Mouse (Mus musculus): Measurements from ENCODE around the gene Gm17949. TPM values are rescaled to one million over a fixed set of nuclear protein-coding genes. Genes with fewer than 3 reads are reported as not detected.
"Not testable (repeated sequence)": the region's sequence is repeated elsewhere in the genome, so short reads cannot be mapped to it uniquely, and the experiment has no call there.

Gene Gm17949
- polyA plus RNA-seq, 1 experiment = 0.08 TPM

DNA sequence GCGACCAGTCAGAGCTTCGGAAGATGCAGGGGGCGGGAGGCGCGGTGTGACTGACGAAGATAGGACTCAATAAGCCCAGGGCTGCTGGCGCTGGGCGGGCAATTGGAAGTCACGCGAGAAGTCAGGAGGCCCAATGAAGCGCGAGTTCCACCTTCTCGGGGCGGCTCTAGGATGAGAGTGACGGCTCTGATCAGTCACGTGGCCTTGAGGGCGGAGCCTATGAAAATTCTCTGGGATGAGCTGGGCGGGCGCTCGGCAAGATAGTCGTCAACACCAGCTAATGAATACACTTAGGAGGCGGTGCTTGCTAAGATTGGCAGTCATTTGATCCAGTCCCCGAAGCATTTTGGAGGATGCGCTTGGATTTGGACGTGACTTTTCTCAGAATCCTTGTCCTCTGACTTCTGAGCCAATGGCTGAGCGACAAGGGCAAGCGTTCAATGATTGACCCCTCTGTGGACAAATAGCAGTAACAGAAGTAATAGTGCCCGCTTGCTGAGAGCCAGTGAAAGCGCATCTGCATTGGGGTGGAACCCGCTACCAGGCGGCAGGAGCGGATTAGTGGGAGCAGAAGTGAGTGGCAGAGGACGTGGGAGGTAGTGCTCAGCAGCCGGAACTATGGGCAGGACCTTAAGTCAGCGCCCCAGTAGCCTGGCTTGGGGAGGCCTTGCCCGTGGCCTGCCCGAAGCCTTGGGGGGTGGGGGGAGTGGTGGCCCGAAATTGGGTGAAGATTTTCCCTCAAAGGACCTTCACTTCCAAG lies 20.6 kb downstream of the Gm17949 start:
- H3K4me1 ChIP-seq = peaks cover 42% of the 10 kb centered on the region
- no peak for TF ChIP-seq FLI1 (IDR thresholded peaks at IDR 0.05; ENCODE audit: low read length)
- TF ChIP-seq GATA1 (IDR thresholded peaks at IDR 0.05; ENCODE audit: borderline replicate concordance, low read length) = 0 out of 3 replicates have a peak, but pooled peaks have one; percentile 36
- H3K9me3 ChIP-seq = no peaks in the 10 kb centered on the region
- peak overlapping the region; percentile 94 for H3K4me3 ChIP-seq (replicated peaks)
- no peaks in the 10 kb centered on the region for H3K27me3 ChIP-seq (replicated peaks)
- H3K36me3 ChIP-seq (replicated peaks; ENCODE audit: low read length) = peaks cover 23% of the 10 kb centered on the region

DNA sequence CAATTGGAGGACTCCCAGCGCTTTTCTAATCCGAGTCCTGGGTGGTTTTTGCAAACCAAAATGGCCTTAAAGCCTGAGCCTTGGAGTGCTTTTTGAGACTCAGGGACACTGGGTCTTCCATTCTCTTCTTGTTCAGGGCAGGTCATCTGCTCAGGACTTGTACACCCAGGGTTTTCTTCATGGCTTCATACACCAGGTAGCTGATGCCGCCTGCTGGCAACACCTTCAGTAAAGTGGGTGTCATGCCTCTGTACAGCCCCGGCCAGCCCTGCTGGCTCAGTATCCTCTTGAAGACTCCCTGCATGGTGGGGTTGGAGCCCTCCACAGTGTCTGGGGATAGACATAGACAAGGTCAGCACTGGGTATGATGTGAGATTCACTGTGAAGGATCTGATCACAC lies 21.6 kb downstream of the Gm17949 start:
- H3K27me3 ChIP-seq (replicated peaks) = no peaks in the 10 kb centered on the region
- H3K36me3 ChIP-seq (replicated peaks; ENCODE audit: low read length) = peaks cover 13% of the 10 kb centered on the region
- peaks cover 37% of the 10 kb centered on the region for H3K4me1 ChIP-seq
- H3K4me3 ChIP-seq (replicated peaks) = no peak overlapping the region
- TF ChIP-seq GATA1 (IDR thresholded peaks at IDR 0.05; ENCODE audit: borderline replicate concordance, low read length) (no peak), FLI1 (IDR thresholded peaks at IDR 0.05; ENCODE audit: low read length) (no peak)
- no peaks in the 10 kb centered on the region for H3K9me3 ChIP-seq

DNA sequence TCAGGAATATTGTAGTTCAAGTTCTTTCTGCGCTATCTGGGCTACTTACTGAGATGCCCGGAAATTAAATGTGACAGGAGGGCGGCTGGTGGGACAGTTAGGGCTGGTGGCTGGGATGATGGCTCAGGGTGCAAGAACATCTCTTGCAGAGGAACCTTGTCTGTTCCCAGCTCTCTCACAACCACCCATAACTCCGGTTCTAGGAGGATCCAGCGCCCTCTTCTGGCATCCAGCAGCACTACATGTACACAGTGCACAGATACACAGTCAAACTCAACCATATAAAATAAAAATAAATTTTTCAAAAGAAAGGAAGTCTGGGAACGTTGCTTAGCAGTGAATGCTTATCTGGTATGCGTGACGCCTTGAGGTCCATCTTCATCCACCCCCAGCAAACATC lies 27.7 kb downstream of the Gm17949 start:
- Histone ChIP-seq H3K27me3 (replicated peaks) (peaks cover 22% of the 10 kb centered on the region), H3K4me1 (peaks cover 30% of the 10 kb centered on the region)
- TF ChIP-seq GATA1 (IDR thresholded peaks at IDR 0.05; ENCODE audit: borderline replicate concordance, low read length) (no peak), FLI1 (IDR thresholded peaks at IDR 0.05; ENCODE audit: low read length) (no peak)

GRCm38 (mm10) chr17:57041554-57041953 lies 30.3 kb downstream of the Gm17949 start, which contains the start of gene Slc25a41:
Gene Slc25a41 (minus strand): TSS chr17:57041654.
- Histone ChIP-seq H3K27me3 (replicated peaks) (peaks cover 36% of the 10 kb centered on the region), H3K4me1 (peaks cover 30% of the 10 kb centered on the region), H3K4me3 (replicated peaks) (no peak within 1 kb of the TSS), H3K36me3 (replicated peaks; ENCODE audit: low read length) (no peaks in the 10 kb centered on the region), H3K9me3 (peaks cover 3% of the 10 kb centered on the region; the same call in 1 of the 2 replicates)
- TF ChIP-seq GATA1 (IDR thresholded peaks at IDR 0.05; ENCODE audit: borderline replicate concordance, low read length) (no peak), FLI1 (IDR thresholded peaks at IDR 0.05; ENCODE audit: low read length) (no peak)

More for the DNA sequence above, 27.7 kb downstream of the Gm17949 start:
- no peak overlapping the region for H3K4me3 ChIP-seq (replicated peaks)
- peaks cover 3% of the 10 kb centered on the region; the same call in 1 of the 2 replicates for H3K9me3 ChIP-seq
- no peaks in the 10 kb centered on the region for H3K36me3 ChIP-seq (replicated peaks; ENCODE audit: low read length)

DNA sequence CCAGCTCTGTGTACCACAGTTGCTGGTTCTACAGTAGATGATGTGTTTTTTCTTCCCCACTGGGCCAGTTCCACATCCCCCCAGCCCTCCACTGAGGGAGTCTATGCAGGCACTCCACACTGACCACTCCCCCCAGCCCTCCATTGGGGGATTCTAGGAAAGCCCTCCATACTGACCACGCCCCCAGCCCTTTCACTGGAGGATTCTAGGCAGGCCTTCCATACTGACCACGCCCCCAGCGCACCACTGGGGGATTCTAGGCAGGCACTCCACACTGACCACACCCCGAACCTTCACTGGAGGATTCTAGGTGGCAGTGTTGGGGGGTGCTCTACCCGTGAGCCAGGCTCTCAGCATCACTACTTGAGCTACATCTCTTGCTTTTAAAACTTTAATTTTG lies 36.1 kb downstream of the Gm17949 start:
- Histone ChIP-seq H3K4me3 (replicated peaks) (no peak overlapping the region), H3K27me3 (replicated peaks) (peaks cover 21% of the 10 kb centered on the region), H3K9me3 (no peaks in the 10 kb centered on the region), H3K4me1 (peaks cover 4% of the 10 kb centered on the region), H3K36me3 (replicated peaks; ENCODE audit: low read length) (no peaks in the 10 kb centered on the region)
- TF ChIP-seq FLI1 (IDR thresholded peaks at IDR 0.05; ENCODE audit: low read length) (no peak), GATA1 (IDR thresholded peaks at IDR 0.05; ENCODE audit: borderline replicate concordance, low read length) (no peak)

- Histone ChIP-seq H3K36me3 (replicated peaks; ENCODE audit: low read length) (no peaks in the 10 kb centered on the region), H3K4me3 (replicated peaks) (no peak overlapping the region), H3K27me3 (replicated peaks) (peaks cover 23% of the 10 kb centered on the region)
These were observed 37.5 kb downstream of the Gm17949 start for GRCm38 (mm10) chr17:57048816-57049215.

DNA sequence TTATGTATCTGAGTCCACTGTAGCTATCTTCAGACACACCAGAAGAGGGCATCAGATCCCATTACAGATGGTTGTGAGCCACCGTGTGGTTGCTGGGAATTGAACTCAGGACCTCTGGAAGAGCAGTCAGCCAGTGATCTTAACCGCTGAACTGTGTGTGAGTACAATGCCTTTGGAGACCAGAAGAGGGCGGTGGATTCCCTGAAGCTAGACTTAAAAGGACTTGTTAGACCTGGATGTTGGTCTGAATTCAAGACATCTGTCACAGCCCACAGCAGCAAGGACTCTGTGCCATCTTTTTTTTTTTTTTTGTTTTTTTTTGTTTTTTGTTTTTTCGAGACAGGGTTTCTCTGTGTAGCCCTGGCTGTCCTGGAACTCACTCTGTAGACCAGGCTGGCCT lies 40.4 kb downstream of the Gm17949 start:
- not testable (repeated sequence) for H3K9me3 ChIP-seq; H3K36me3 ChIP-seq (replicated peaks; ENCODE audit: low read length); H3K4me1 ChIP-seq; H3K4me3 ChIP-seq (replicated peaks)
- H3K27me3 ChIP-seq (replicated peaks) = peaks cover 17% of the 10 kb centered on the region

More at GRCm38 (mm10) chr17:57048816-57049215, 37.5 kb downstream of the Gm17949 start:
- Histone ChIP-seq H3K9me3 (no peaks in the 10 kb centered on the region), H3K4me1 (no peaks in the 10 kb centered on the region; the same call in none of the 2 replicates)
- TF ChIP-seq GATA1 (IDR thresholded peaks at IDR 0.05; ENCODE audit: borderline replicate concordance, low read length) (no peak), FLI1 (IDR thresholded peaks at IDR 0.05; ENCODE audit: low read length) (no peak)

DNA sequence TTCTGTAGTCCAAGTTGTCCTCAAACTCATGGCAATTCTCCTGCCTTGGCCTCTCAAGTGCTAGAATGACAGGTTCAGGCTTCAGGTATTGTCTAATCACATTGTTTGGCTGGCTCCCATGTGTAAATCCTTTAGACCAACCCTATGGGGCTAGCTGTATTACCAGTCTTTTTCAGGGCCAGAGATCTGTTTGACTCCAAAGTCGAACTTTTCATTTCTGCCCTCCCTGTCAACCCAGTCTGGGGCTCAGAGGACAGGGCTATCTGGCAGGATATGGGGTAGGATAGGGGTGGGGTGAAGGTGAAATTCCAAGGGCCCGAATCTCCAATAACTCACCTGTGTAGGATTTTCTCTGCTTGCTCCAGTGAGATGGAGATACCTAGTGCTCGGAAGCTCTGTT lies 45.0 kb downstream of the Gm17949 start:
- H3K4me3 ChIP-seq (replicated peaks) = no peak overlapping the region
- H3K36me3 ChIP-seq (replicated peaks; ENCODE audit: low read length) = no peaks in the 10 kb centered on the region
- TF ChIP-seq GATA1 (IDR thresholded peaks at IDR 0.05; ENCODE audit: borderline replicate concordance, low read length) (no peak), FLI1 (IDR thresholded peaks at IDR 0.05; ENCODE audit: low read length) (no peak)
- H3K4me1 ChIP-seq = peaks cover 25% of the 10 kb centered on the region
- H3K9me3 ChIP-seq = no peaks in the 10 kb centered on the region
- H3K27me3 ChIP-seq (replicated peaks) = peaks cover 55% of the 10 kb centered on the region

DNA sequence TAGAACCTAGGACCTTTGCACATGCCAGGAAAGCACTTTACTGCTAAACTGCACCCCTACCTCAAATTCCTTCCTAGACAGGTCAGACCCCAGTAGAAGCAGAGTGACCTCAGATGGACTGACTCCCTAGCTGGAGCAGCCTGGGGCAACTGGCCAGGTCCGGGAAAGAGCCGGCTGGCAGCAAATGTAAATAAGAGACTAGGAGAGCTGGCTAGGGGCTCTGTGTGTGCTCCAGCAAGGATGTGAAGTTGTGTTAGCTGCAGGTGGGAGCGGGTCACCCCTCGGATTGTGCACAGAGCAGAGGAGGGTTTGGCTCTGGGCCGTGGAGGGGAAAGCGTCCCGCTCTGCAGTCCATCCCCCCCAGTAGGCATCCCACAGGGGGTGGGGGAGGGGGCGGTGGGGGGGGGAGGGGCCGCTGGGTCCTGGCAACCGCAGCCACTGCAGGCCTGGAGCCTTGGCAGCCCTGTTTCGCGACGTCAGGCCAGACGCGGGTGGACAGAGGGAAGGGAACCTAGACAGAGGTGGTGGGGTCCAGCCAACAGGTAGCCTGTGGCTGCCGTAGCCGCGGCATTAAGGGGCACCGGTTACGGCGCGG lies 47.7 kb downstream of the Gm17949 start, which contains the start of gene Crb3:
Gene Crb3 (plus strand): TSS at position 215 of the 595 bp plus-strand sequence.
- Histone ChIP-seq H3K36me3 (replicated peaks; ENCODE audit: low read length) (no peaks in the 10 kb centered on the region), H3K4me1 (peaks cover 40% of the 10 kb centered on the region), H3K9me3 (no peaks in the 10 kb centered on the region), H3K27me3 (replicated peaks) (peaks cover 68% of the 10 kb centered on the region), H3K4me3 (replicated peaks) (peak within 1 kb of the TSS; percentile 91)
- no peak for TF ChIP-seq FLI1 (IDR thresholded peaks at IDR 0.05; ENCODE audit: low read length)
- TF ChIP-seq GATA1 (IDR thresholded peaks at IDR 0.05; ENCODE audit: borderline replicate concordance, low read length) = no peak

DNA sequence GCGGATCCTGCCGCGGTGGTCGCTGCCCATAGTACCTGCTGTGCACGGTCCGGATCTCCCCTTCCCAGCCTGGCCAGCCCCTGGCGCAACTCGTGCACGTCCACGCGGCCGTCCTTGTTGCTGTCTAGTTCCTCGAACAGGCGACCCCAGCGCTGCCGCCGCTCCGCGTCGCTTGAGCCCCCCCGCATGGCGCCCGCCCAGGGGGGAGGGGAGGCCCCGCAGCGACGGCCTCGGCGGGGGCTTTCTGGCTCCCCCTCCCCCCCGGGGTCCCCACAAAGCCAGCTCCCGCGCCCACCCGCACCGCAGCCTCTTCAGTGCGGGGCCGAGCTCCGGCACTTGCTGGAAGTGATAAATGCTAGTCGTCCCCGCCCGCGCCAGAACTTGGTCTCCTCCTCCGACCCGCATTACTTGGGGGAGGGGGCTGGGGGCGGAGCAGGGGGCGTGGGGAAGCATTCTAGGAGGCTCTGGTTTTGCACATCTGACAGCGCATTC lies 48.3 kb downstream of the Gm17949 start, which contains the start of gene Slc25a23:
Gene Slc25a23 (minus strand): TSS at position 378 of the 492 bp plus-strand sequence.
- Histone ChIP-seq H3K27me3 (replicated peaks) (peaks cover 73% of the 10 kb centered on the region), H3K36me3 (replicated peaks; ENCODE audit: low read length) (no peaks in the 10 kb centered on the region), H3K4me1 (peaks cover 43% of the 10 kb centered on the region), H3K4me3 (replicated peaks) (peak within 1 kb of the TSS; percentile 91), H3K9me3 (no peaks in the 10 kb centered on the region)
- TF ChIP-seq GATA1 (IDR thresholded peaks at IDR 0.05; ENCODE audit: borderline replicate concordance, low read length) (no peak), FLI1 (IDR thresholded peaks at IDR 0.05; ENCODE audit: low read length) (no peak)

Data from megakaryocyte, embryonic 14.5 days (primary cell).